Mouse (Mus musculus): Measurements from ENCODE around the gene C1qtnf9. TPM values are rescaled to one million over a fixed set of nuclear protein-coding genes. Genes with fewer than 3 reads are reported as not detected.

Gene C1qtnf9
- polyA plus RNA-seq, 1 experiment from 2014 or later, result 3.6 TPM

DNA sequence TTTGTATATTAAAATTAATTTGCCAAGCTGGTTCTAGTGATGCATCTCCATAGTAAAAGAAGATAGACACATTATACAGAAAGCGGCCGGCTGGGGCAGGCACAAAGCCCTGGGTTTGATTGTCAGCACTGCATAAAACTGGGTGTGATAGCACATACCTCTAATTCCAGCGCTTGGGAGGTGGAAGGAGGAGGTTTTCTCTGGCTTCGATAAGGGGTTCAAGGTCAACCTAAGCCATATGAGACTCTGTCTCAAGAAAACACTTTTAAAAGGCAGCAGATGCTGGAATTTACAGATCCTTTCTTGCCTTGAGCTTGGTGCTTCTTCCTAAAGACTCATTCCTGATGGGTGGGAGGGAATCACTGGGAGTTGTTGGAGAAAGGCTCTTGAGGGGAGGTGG, 3.4 kb upstream of the C1qtnf9 start:
- H3K9ac ChIP-seq, result no peak overlapping the region
- no peaks in the 10 kb centered on the region for H3K27me3 ChIP-seq
- H3K4me1 ChIP-seq, result no peaks in the 10 kb centered on the region
- 68% methylated on average over 4 of the region's 4 CpGs for WGBS
- H3K4me3 ChIP-seq (replicated peaks), result no peak overlapping the region
- H3K36me3 ChIP-seq, result peaks cover 5% of the 10 kb centered on the region; the same call in 1 of the 2 replicates
- no peak overlapping the region for H3K4me2 ChIP-seq (replicated peaks)
- no peaks in the 10 kb centered on the region for H3K9me3 ChIP-seq (replicated peaks)
- H3K27ac ChIP-seq (replicated peaks), result no peak overlapping the region
- no peak for ATAC-seq (ENCODE audit: insufficient number of reproducible peaks, low FRiP score, low TSS enrichment, low read depth)

DNA sequence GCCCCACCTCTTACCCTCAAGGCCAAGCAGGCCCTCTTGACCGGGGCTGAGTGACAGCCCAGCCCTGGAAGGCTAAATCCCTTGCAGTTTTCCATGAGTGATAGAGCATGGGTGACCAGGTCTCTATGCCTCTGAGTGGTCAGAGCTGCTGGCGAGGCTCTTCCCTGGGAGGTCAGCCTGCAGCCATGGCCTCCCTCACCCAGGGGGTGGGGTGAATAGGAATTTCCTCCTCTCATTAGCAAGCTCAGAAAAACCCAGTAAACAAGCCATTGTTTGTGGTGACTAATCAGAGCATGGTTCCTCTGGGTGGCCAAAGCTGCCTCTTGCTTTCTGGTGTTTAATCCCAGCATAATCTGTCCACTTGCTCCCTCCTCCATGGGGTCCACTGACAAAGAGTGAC, 2.9 kb upstream of the C1qtnf9 start:
- no peak for ATAC-seq (ENCODE audit: insufficient number of reproducible peaks, low FRiP score, low TSS enrichment, low read depth)

GRCm38 (mm10) chr14:60769340-60769739, 1.4 kb downstream of the C1qtnf9 start:
- Histone ChIP-seq H3K36me3 (no peaks in the 10 kb centered on the region), H3K9ac (no peak overlapping the region), H3K27me3 (no peaks in the 10 kb centered on the region), H3K4me2 (replicated peaks) (no peak overlapping the region), H3K4me1 (no peaks in the 10 kb centered on the region), H3K27ac (replicated peaks) (no peak overlapping the region), H3K4me3 (replicated peaks) (no peak overlapping the region), H3K9me3 (replicated peaks) (no peaks in the 10 kb centered on the region)
- no peak for ATAC-seq (ENCODE audit: insufficient number of reproducible peaks, low FRiP score, low TSS enrichment, low read depth)
- WGBS, result 37% methylated on average over 6 of the region's 6 CpGs

More for the DNA sequence above, 2.9 kb upstream of the C1qtnf9 start:
- Histone ChIP-seq H3K9me3 (replicated peaks) (no peaks in the 10 kb centered on the region), H3K4me3 (replicated peaks) (no peak overlapping the region), H3K4me1 (no peaks in the 10 kb centered on the region), H3K27ac (replicated peaks) (no peak overlapping the region), H3K27me3 (no peaks in the 10 kb centered on the region), H3K4me2 (replicated peaks) (no peak overlapping the region), H3K9ac (no peak overlapping the region), H3K36me3 (peaks cover 5% of the 10 kb centered on the region; the same call in 1 of the 2 replicates)
- 42% methylated on average over 2 of the region's 2 CpGs for WGBS

DNA sequence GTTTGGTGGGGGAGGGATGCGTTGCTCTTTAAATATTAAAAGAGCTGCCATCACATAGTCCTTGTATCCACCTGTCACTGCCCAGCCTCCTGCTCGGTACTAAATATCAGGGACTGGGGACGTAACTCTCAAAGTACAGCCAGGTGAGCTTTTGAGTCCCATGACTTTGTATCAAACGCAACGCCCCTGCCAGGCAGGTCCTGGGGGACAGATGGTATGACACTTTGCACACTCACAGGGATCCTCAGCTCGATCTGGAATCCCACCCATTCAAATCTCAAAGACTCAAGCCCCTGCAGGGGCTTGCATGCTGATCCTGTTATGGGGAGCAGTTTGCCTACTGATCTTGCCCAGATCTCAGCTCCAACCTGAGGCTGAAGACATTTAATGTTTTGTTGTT, 2.7 kb downstream of the C1qtnf9 start:
- 66% methylated on average over 6 of the region's 6 CpGs for WGBS
- H3K36me3 ChIP-seq, result no peaks in the 10 kb centered on the region
- no peak overlapping the region for H3K4me3 ChIP-seq (replicated peaks)
- no peaks in the 10 kb centered on the region for H3K9me3 ChIP-seq (replicated peaks)
- no peak overlapping the region for H3K9ac ChIP-seq
- H3K27ac ChIP-seq (replicated peaks), result no peak overlapping the region
- no peak for ATAC-seq (ENCODE audit: insufficient number of reproducible peaks, low FRiP score, low TSS enrichment, low read depth)
- H3K4me1 ChIP-seq, result no peaks in the 10 kb centered on the region
- H3K27me3 ChIP-seq, result no peaks in the 10 kb centered on the region
- H3K4me2 ChIP-seq (replicated peaks), result no peak overlapping the region

- H3K27me3 ChIP-seq, result no peaks in the 10 kb centered on the region
- H3K9me3 ChIP-seq (replicated peaks), result no peaks in the 10 kb centered on the region
- no peaks in the 10 kb centered on the region for H3K36me3 ChIP-seq
- no peak for ATAC-seq (ENCODE audit: insufficient number of reproducible peaks, low FRiP score, low TSS enrichment, low read depth)
- H3K4me1 ChIP-seq, result no peaks in the 10 kb centered on the region
- peak overlapping the region; percentile 54 for H3K4me2 ChIP-seq (replicated peaks)
- WGBS, result 4% methylated on average over 8 of the region's 8 CpGs
- H3K27ac ChIP-seq (replicated peaks), result no peak overlapping the region
- H3K4me3 ChIP-seq (replicated peaks), result peak overlapping the region; percentile 34
- no peak overlapping the region for H3K9ac ChIP-seq
Observed at GRCm38 (mm10) chr14:60771057-60771456, 3.1 kb downstream of the C1qtnf9 start.

DNA sequence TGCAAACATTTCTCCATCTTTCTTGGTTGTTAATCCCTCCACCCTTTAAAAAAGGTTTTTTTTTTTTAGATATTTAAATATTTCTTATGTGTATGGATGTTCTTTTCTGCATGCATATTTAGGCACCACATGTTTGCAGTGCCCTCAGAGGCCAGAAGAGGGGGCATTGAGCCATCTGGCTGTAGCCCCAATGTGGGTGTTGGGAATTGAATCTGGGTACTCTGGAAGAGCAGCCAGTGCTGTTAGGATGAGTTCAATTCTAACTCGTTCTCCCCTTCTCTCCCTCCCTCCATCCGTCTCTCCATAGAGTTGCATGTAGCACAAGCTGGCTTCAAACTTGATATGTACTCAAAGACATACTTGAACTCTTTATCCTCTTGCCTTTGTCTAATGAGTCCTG, 5.5 kb downstream of the C1qtnf9 start:
- no peaks in the 10 kb centered on the region for H3K4me1 ChIP-seq
- WGBS, result 75% methylated on average over 2 of the region's 2 CpGs
- no peaks in the 10 kb centered on the region for H3K27me3 ChIP-seq
- H3K4me3 ChIP-seq (replicated peaks), result no peak overlapping the region
- no peaks in the 10 kb centered on the region for H3K9me3 ChIP-seq (replicated peaks)
- no peak for ATAC-seq (ENCODE audit: insufficient number of reproducible peaks, low FRiP score, low TSS enrichment, low read depth)
- H3K36me3 ChIP-seq, result no peaks in the 10 kb centered on the region
- H3K9ac ChIP-seq, result no peak overlapping the region
- H3K27ac ChIP-seq (replicated peaks), result no peak overlapping the region
- no peak overlapping the region for H3K4me2 ChIP-seq (replicated peaks)

- ATAC-seq (ENCODE audit: insufficient number of reproducible peaks, low FRiP score, low TSS enrichment, low read depth), result no peak
Observed at GRCm38 (mm10) chr14:60776521-60776920, 8.6 kb downstream of the C1qtnf9 start.

GRCm38 (mm10) chr14:60777485-60777919, 9.6 kb downstream of the C1qtnf9 start:
- H3K4me3 ChIP-seq (replicated peaks), result no peak overlapping the region
- H3K9me3 ChIP-seq (replicated peaks), result no peaks in the 10 kb centered on the region
- H3K36me3 ChIP-seq, result no peaks in the 10 kb centered on the region
- H3K27me3 ChIP-seq, result no peaks in the 10 kb centered on the region
- WGBS, result 87% methylated on average over 5 of the region's 5 CpGs
- H3K27ac ChIP-seq (replicated peaks), result no peak overlapping the region
- H3K4me1 ChIP-seq, result no peaks in the 10 kb centered on the region
- no peak overlapping the region for H3K4me2 ChIP-seq (replicated peaks)
- ATAC-seq (ENCODE audit: insufficient number of reproducible peaks, low FRiP score, low TSS enrichment, low read depth), result no peak
- H3K9ac ChIP-seq, result no peak overlapping the region

More at GRCm38 (mm10) chr14:60776521-60776920, 8.6 kb downstream of the C1qtnf9 start:
- Histone ChIP-seq H3K4me2 (replicated peaks) (no peak overlapping the region), H3K27ac (replicated peaks) (no peak overlapping the region), H3K9me3 (replicated peaks) (no peaks in the 10 kb centered on the region), H3K9ac (no peak overlapping the region), H3K4me1 (no peaks in the 10 kb centered on the region), H3K36me3 (no peaks in the 10 kb centered on the region), H3K27me3 (no peaks in the 10 kb centered on the region), H3K4me3 (replicated peaks) (no peak overlapping the region)
- 88% methylated on average over 8 of the region's 8 CpGs for WGBS

DNA sequence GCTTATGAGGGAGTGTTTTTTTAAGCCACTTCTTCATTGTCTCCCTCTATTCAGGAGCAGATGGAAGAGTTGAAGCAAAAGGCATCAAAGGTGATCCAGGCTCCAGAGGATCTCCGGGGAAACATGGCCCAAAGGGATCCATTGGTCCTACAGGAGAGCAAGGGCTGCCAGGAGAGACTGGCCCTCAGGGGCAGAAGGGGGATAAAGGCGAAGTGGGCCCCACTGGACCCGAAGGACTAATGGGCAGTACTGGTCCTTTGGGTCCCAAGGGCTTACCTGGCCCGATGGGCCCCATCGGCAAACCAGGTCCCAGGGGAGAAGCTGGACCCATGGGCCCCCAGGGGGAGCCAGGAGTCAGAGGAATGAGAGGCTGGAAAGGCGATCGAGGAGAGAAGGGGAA, 11.3 kb downstream of the C1qtnf9 start:
- Histone ChIP-seq H3K4me1 (no peaks in the 10 kb centered on the region), H3K36me3 (no peaks in the 10 kb centered on the region), H3K27ac (replicated peaks) (no peak overlapping the region), H3K9ac (no peak overlapping the region), H3K4me2 (replicated peaks) (no peak overlapping the region), H3K9me3 (replicated peaks) (no peaks in the 10 kb centered on the region), H3K4me3 (replicated peaks) (no peak overlapping the region), H3K27me3 (no peaks in the 10 kb centered on the region)
- ATAC-seq (ENCODE audit: insufficient number of reproducible peaks, low FRiP score, low TSS enrichment, low read depth), result no peak
- WGBS, result 92% methylated on average over 7 of the region's 7 CpGs

GRCm38 (mm10) chr14:60782121-60782656, 14.3 kb downstream of the C1qtnf9 start:
- 39% methylated on average over 7 of the region's 7 CpGs for WGBS
- Histone ChIP-seq H3K27me3 (no peaks in the 10 kb centered on the region), H3K9me3 (replicated peaks) (no peaks in the 10 kb centered on the region), H3K4me3 (replicated peaks) (no peak overlapping the region), H3K4me2 (replicated peaks) (no peak overlapping the region), H3K36me3 (no peaks in the 10 kb centered on the region), H3K9ac (no peak overlapping the region), H3K4me1 (0 out of 2 replicates have a peak, but pooled peaks cover 7% of the 10 kb centered on the region), H3K27ac (replicated peaks) (no peak overlapping the region)
- no peak for ATAC-seq (ENCODE audit: insufficient number of reproducible peaks, low FRiP score, low TSS enrichment, low read depth)

DNA sequence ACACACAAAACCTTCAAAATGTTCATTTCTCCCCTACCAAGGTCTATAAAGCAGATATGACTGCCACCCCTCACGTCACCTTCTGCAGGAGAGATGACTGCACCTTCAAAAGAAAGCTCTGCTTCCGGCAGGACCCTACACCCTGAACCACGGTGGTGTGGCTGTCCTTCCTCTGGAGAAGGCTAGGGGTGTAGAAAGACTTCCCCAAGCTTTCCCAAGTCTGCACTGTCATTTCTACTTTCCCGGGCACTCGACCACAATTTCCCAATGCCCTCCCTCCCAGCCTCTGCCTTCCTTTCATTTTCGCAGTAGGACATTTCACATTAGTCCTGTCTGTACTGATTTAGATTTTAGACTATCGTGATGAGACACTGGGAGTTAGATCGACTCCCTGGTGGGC, 15.3 kb downstream of the C1qtnf9 start:
- H3K27me3 ChIP-seq, result no peaks in the 10 kb centered on the region
- 45% methylated on average over 8 of the region's 8 CpGs for WGBS
- H3K36me3 ChIP-seq, result peaks cover 4% of the 10 kb centered on the region; the same call in 1 of the 2 replicates
- H3K4me2 ChIP-seq (replicated peaks), result no peak overlapping the region
- no peak overlapping the region for H3K4me3 ChIP-seq (replicated peaks)
- H3K9ac ChIP-seq, result no peak overlapping the region
- H3K9me3 ChIP-seq (replicated peaks), result no peaks in the 10 kb centered on the region
- 0 out of 2 replicates have a peak, but pooled peaks cover 7% of the 10 kb centered on the region for H3K4me1 ChIP-seq
- no peak for ATAC-seq (ENCODE audit: insufficient number of reproducible peaks, low FRiP score, low TSS enrichment, low read depth)
- no peak overlapping the region for H3K27ac ChIP-seq (replicated peaks)
